Mouse (Mus musculus): ENCODE results near the gene Fstl4. TPM values are rescaled to one million over a fixed set of nuclear protein-coding genes. Genes with fewer than 3 reads are reported as not detected.
"Not testable (repeated sequence)": the region's sequence is repeated elsewhere in the genome, so short reads cannot be mapped to it uniquely, and the experiment has no call there.

Fstl4 gene
- polyA plus RNA-seq, 1 experiment from 2014 or later = 7.2 TPM

DNA sequence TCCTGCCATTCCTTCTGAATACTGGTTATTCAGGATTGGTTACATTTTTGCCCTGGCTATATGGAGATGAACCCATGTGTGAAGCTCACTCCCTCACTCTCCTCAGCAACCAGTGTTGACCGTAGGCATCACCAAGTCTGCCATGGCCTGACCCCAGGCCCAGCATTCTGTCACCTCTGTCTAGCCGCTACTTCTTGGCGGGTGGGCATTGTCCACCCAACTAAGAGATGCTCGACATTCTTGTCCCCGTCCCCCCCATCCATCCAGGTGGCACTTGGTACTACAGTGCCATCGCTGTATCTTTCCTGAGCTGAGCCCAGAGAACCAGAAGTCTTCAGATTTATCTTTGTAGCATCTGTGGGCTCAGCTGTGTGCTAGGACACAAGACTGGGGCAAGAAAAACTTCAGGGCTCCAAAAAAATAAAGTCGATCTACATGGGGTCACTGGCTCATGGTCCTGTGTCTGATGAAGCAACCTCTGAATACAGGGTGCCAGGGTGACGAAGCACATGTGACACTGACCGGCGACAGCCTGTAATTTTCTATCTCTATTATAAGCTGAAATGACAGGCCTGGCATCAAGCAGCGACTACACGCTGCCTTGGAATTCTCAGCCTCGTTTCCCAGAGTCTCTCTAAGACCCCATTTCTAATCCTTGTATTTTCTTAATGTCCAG lies 417.9 kb downstream of the Fstl4 start:
- H3K4me1 ChIP-seq (ENCODE audit: control insufficient read depth, insufficient read depth, low read length) = no peaks in the 10 kb centered on the region; the same call in 1 of the 2 replicates
- no peaks in the 10 kb centered on the region for H3K27me3 ChIP-seq (ENCODE audit: control insufficient read depth, insufficient read depth, low read length)
- H3K4me2 ChIP-seq (ENCODE audit: low read length) = no peak overlapping the region
- WGBS = 78% methylated on average over 13 of the region's 13 CpGs
- no peak overlapping the region for H3K4me3 ChIP-seq (replicated peaks; ENCODE audit: low read depth, low read length)
- no peaks in the 10 kb centered on the region for H3K36me3 ChIP-seq (ENCODE audit: control insufficient read depth, insufficient read depth, low read length)
- no peak for ATAC-seq (ENCODE audit: low FRiP score, low TSS enrichment)
- H3K9me3 ChIP-seq (ENCODE audit: control insufficient read depth, low read length) = no peaks in the 10 kb centered on the region
- H3K9ac ChIP-seq (replicated peaks; ENCODE audit: low read length) = no peak overlapping the region
- DNase-seq = no peak
- H3K27ac ChIP-seq (replicated peaks; ENCODE audit: low read depth, low read length) = no peak overlapping the region

GRCm38 (mm10) chr11:53182858-53183257 lies 418.4 kb downstream of the Fstl4 start:
- no peak for ATAC-seq (ENCODE audit: low FRiP score, low TSS enrichment)
- Histone ChIP-seq H3K9ac (replicated peaks; ENCODE audit: low read length) (no peak overlapping the region), H3K4me2 (ENCODE audit: low read length) (no peak overlapping the region), H3K36me3 (ENCODE audit: control insufficient read depth, insufficient read depth, low read length) (no peaks in the 10 kb centered on the region), H3K4me1 (ENCODE audit: control insufficient read depth, insufficient read depth, low read length) (no peaks in the 10 kb centered on the region; the same call in 1 of the 2 replicates), H3K27me3 (ENCODE audit: control insufficient read depth, insufficient read depth, low read length) (no peaks in the 10 kb centered on the region), H3K4me3 (replicated peaks; ENCODE audit: low read depth, low read length) (no peak overlapping the region), H3K9me3 (ENCODE audit: control insufficient read depth, low read length) (no peaks in the 10 kb centered on the region), H3K27ac (replicated peaks; ENCODE audit: low read depth, low read length) (no peak overlapping the region)
- DNase-seq = peak; percentile 22
- 49% methylated on average over 4 of the region's 4 CpGs for WGBS

DNA sequence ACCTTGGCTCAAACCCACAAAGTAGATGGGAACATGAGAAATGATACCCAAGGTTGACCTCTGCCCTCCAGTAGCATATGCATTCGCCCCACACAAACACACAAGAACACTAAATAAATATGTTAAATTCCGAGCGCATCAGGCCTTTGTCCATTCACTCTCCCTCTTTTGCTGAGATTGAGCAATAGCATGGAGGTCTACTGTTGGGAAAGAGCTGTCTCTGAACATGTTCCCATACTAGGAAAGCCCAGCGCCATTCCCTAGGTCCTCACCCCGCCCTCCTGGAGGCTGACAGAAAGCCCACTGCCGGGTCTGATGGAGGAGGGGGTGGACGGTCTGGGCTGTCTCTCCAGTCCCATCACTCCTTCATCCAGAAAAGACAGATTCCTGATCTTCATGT lies 419.6 kb downstream of the Fstl4 start:
- 92% methylated on average over 7 of the region's 7 CpGs for WGBS
- no peaks in the 10 kb centered on the region; the same call in 1 of the 2 replicates for H3K4me1 ChIP-seq (ENCODE audit: control insufficient read depth, insufficient read depth, low read length)
- no peak overlapping the region for H3K4me2 ChIP-seq (ENCODE audit: low read length)
- H3K27me3 ChIP-seq (ENCODE audit: control insufficient read depth, insufficient read depth, low read length) = no peaks in the 10 kb centered on the region
- no peak overlapping the region for H3K27ac ChIP-seq (replicated peaks; ENCODE audit: low read depth, low read length)
- H3K4me3 ChIP-seq (replicated peaks; ENCODE audit: low read depth, low read length) = no peak overlapping the region
- H3K36me3 ChIP-seq (ENCODE audit: control insufficient read depth, insufficient read depth, low read length) = no peaks in the 10 kb centered on the region
- H3K9me3 ChIP-seq (ENCODE audit: control insufficient read depth, low read length) = no peaks in the 10 kb centered on the region
- ATAC-seq (ENCODE audit: low FRiP score, low TSS enrichment) (no peak), DNase-seq (no peak)
- no peak overlapping the region for H3K9ac ChIP-seq (replicated peaks; ENCODE audit: low read length)

DNA sequence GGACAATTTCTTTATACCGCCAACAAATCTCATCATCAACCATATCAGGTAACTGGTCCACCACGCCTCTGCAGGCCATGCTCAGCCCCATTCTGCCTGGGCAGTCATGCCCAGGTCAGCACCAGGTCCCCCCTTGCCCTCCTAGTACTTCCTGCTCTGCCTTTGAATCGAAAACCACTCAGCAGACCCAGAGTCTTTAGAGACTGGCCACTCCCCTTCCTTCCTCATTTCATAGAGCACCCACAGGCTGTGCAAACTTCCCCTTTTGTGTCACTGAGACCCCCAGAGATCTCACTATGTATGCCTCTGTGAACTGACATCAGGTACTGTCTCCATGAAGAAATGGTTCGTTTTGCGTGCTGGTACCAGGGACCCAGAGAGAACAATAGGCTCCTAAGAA lies 420.3 kb downstream of the Fstl4 start:
- H3K27ac ChIP-seq (replicated peaks; ENCODE audit: low read depth, low read length) = no peak overlapping the region
- H3K27me3 ChIP-seq (ENCODE audit: control insufficient read depth, insufficient read depth, low read length) = no peaks in the 10 kb centered on the region
- no peak for ATAC-seq (ENCODE audit: low FRiP score, low TSS enrichment)
- DNase-seq = no peak
- no peaks in the 10 kb centered on the region for H3K9me3 ChIP-seq (ENCODE audit: control insufficient read depth, low read length)
- no peaks in the 10 kb centered on the region for H3K36me3 ChIP-seq (ENCODE audit: control insufficient read depth, insufficient read depth, low read length)
- no peak overlapping the region for H3K4me2 ChIP-seq (ENCODE audit: low read length)
- H3K4me1 ChIP-seq (ENCODE audit: control insufficient read depth, insufficient read depth, low read length) = no peaks in the 10 kb centered on the region; the same call in 1 of the 2 replicates
- H3K9ac ChIP-seq (replicated peaks; ENCODE audit: low read length) = no peak overlapping the region
- 81% methylated on average over 5 of the region's 5 CpGs for WGBS
- no peak overlapping the region for H3K4me3 ChIP-seq (replicated peaks; ENCODE audit: low read depth, low read length)

DNA sequence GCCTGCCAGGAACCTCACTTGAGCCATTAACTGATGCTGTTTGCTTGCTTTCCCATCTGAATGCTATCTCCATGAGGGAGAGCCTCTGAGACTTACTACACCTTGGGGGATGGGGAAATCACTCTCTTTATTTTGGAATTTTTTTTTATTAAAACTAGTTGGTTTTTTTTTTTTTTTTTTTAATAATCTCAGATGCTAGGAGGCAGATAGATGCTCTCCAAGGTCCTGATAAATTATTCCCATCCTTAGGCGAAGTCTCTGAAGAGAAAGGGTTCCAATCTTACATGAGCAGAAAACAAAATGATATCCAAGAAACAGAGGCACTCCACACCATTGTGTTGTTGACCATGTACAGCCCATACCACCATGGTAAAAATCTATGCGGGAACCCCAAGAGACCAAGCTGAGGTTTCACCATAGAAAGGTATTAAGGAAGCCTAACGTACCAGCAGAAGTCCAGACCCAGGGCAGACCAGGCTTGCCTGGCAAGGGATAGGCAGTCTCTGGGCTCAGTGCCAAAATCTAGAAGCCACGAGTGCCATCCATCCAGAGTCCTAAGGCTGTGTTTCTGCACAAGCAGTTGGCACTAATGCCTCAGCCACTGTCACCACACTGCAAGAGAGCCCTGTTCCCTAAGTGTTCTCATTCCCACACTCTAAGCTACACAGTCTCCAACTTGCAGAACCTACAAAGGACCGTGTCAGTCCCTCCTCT lies 423.1 kb downstream of the Fstl4 start:
- DNase-seq = peak; percentile 38
- WGBS = 74% methylated on average over 5 of the region's 5 CpGs
- no peak overlapping the region for H3K27ac ChIP-seq (replicated peaks; ENCODE audit: low read depth, low read length)
- no peak overlapping the region for H3K9ac ChIP-seq (replicated peaks; ENCODE audit: low read length)
- ATAC-seq (ENCODE audit: low FRiP score, low TSS enrichment) = no peak
- no peak overlapping the region for H3K4me2 ChIP-seq (ENCODE audit: low read length)
- H3K4me1 ChIP-seq (ENCODE audit: control insufficient read depth, insufficient read depth, low read length) = no peaks in the 10 kb centered on the region; the same call in 1 of the 2 replicates
- no peaks in the 10 kb centered on the region for H3K36me3 ChIP-seq (ENCODE audit: control insufficient read depth, insufficient read depth, low read length)
- H3K27me3 ChIP-seq (ENCODE audit: control insufficient read depth, insufficient read depth, low read length) = no peaks in the 10 kb centered on the region
- no peak overlapping the region for H3K4me3 ChIP-seq (replicated peaks; ENCODE audit: low read depth, low read length)
- H3K9me3 ChIP-seq (ENCODE audit: control insufficient read depth, low read length) = no peaks in the 10 kb centered on the region

DNA sequence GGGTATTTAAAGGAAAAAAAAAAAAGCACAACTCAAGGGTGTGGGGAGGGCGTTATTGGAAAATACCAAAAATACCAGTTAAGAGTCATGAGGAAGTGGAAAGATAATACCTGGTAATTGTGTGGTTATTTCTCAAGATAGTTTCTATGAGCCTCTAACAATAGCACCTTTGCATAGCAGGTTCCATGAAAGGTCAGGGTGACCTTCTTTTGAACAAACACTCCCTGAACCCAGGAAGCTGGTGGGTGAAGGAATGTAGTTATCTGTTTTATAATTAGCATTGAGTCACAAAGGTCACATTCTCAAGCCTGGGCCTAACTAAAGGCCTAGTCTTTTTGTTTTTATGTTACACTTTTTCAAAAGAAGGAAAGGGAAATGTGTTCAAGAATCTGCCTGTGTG lies 432.1 kb downstream of the Fstl4 start:
- WGBS = 92% methylated on average over 1 of the region's 1 CpGs
- H3K36me3 ChIP-seq (ENCODE audit: control insufficient read depth, insufficient read depth, low read length); H3K27ac ChIP-seq (replicated peaks; ENCODE audit: low read depth, low read length); H3K4me2 ChIP-seq (ENCODE audit: low read length); H3K9me3 ChIP-seq (ENCODE audit: control insufficient read depth, low read length); H3K27me3 ChIP-seq (ENCODE audit: control insufficient read depth, insufficient read depth, low read length); ATAC-seq (ENCODE audit: low FRiP score, low TSS enrichment); DNase-seq; H3K9ac ChIP-seq (replicated peaks; ENCODE audit: low read length); H3K4me1 ChIP-seq (ENCODE audit: control insufficient read depth, insufficient read depth, low read length); H3K4me3 ChIP-seq (replicated peaks; ENCODE audit: low read depth, low read length): not testable (repeated sequence)

GRCm38 (mm10) chr11:53197111-53197510 lies 432.7 kb downstream of the Fstl4 start:
- Histone ChIP-seq H3K9ac (replicated peaks; ENCODE audit: low read length) (no peak overlapping the region), H3K27ac (replicated peaks; ENCODE audit: low read depth, low read length) (no peak overlapping the region), H3K36me3 (ENCODE audit: control insufficient read depth, insufficient read depth, low read length) (no peaks in the 10 kb centered on the region), H3K4me3 (replicated peaks; ENCODE audit: low read depth, low read length) (no peak overlapping the region), H3K27me3 (ENCODE audit: control insufficient read depth, insufficient read depth, low read length) (no peaks in the 10 kb centered on the region), H3K4me2 (ENCODE audit: low read length) (no peak overlapping the region), H3K4me1 (ENCODE audit: control insufficient read depth, insufficient read depth, low read length) (no peaks in the 10 kb centered on the region), H3K9me3 (ENCODE audit: control insufficient read depth, low read length) (no peaks in the 10 kb centered on the region)
- WGBS = 92% methylated on average over 2 of the region's 2 CpGs
- no peak for ATAC-seq (ENCODE audit: low FRiP score, low TSS enrichment)
- no peak for DNase-seq

GRCm38 (mm10) chr11:53202459-53203250 lies 438.2 kb downstream of the Fstl4 start:
- H3K9me3 ChIP-seq (ENCODE audit: control insufficient read depth, low read length) = no peaks in the 10 kb centered on the region; the same call in 1 of the 2 replicates
- H3K36me3 ChIP-seq (ENCODE audit: control insufficient read depth, insufficient read depth, low read length) = no peaks in the 10 kb centered on the region
- 83% methylated on average over 2 of the region's 2 CpGs for WGBS

More at GRCm38 (mm10) chr11:53202459-53203250, 438.2 kb downstream of the Fstl4 start:
- no peak overlapping the region for H3K4me2 ChIP-seq (ENCODE audit: low read length)
- H3K27me3 ChIP-seq (ENCODE audit: control insufficient read depth, insufficient read depth, low read length) = no peaks in the 10 kb centered on the region
- ATAC-seq (ENCODE audit: low FRiP score, low TSS enrichment) (no peak), DNase-seq (no peak)
- no peak overlapping the region for H3K27ac ChIP-seq (replicated peaks; ENCODE audit: low read depth, low read length)
- no peak overlapping the region for H3K9ac ChIP-seq (replicated peaks; ENCODE audit: low read length)
- no peaks in the 10 kb centered on the region for H3K4me1 ChIP-seq (ENCODE audit: control insufficient read depth, insufficient read depth, low read length)
- no peak overlapping the region for H3K4me3 ChIP-seq (replicated peaks; ENCODE audit: low read depth, low read length)
